Mouse (Mus musculus) stomach, postnatal 0 days (tissue): ENCODE measurements at regions not wholly inside any gene's neighbourhood (a gene's known extent, or its start where the extent isn't known, plus 50 kb on each side); places are given as distances from the start of the nearest gene placed in this dataset.
A peak's percentile ranks its signal among the peaks of the same experiment; 100 is the strongest.

Experiments
- ATAC-seq: fragments of 200-750 bp; cut with Nextera tagmentation; 2 replicates; pipeline ENCODE4 v1.8.0; 2017; ENCODE audit not compliant: low FRiP score, low TSS enrichment
- DNase-seq: peaks from one replicate; pipeline ENCODE4 v3.0.0-alpha.2; 2016; ENCODE audit warnings: low spot score
- H3K27ac ChIP-seq: fragments of 300-500 bp; sonication (generic); replicated peaks from 2 replicates; pipeline ENCODE4 v1.5.1; 2014; ENCODE audit warnings: mild to moderate bottlenecking, control low read depth
- H3K27me3 ChIP-seq: fragments of 300-500 bp; sonication (generic); 2 replicates; pipeline ENCODE4 v1.6.1; 2014; ENCODE audit warnings: low read length; ENCODE audit not compliant: control insufficient read depth, insufficient read depth
- H3K36me3 ChIP-seq: fragments of 300-500 bp; sonication (generic); 2 replicates; pipeline ENCODE4 v1.6.1; 2014; ENCODE audit warnings: low read length, mixed read lengths; ENCODE audit not compliant: control insufficient read depth, insufficient read depth
- H3K4me1 ChIP-seq: fragments of 300-500 bp; sonication (generic); replicated peaks from 2 replicates; pipeline ENCODE4 v1.6.1; 2014; ENCODE audit warnings: antibody characterized with exemption; ENCODE audit not compliant: control insufficient read depth, insufficient read depth
- H3K4me2 ChIP-seq: fragments of 300-500 bp; sonication (generic); replicated peaks from 2 replicates; pipeline ENCODE4 v1.6.1; 2014; ENCODE audit warnings: low read depth, mild to moderate bottlenecking, control low read depth, moderate library complexity
- H3K4me3 ChIP-seq: fragments of 300-500 bp; sonication (generic); 2 replicates; pipeline ENCODE4 v1.5.1; 2014; ENCODE audit warnings: low read depth, low read length, control low read depth
- H3K9ac ChIP-seq: fragments of 300-500 bp; sonication (generic); 2 replicates; pipeline ENCODE4 v1.6.1; 2014; ENCODE audit warnings: mild to moderate bottlenecking, low read length, control low read depth, mixed read lengths
- H3K9me3 ChIP-seq: fragments of 300-500 bp; sonication (generic); 2 replicates; pipeline ENCODE4 v1.6.1; 2016; ENCODE audit warnings: low read length; ENCODE audit not compliant: control insufficient read depth
- CTCF ChIP-seq: IDR thresholded peaks from 2 replicates; pipeline ENCODE4 v1.5.1; 2016; ENCODE audit warnings: antibody characterized with exemption, low read depth, mild to moderate bottlenecking, moderate library complexity
- EP300 ChIP-seq: optimal IDR thresholded peaks from 2 replicates; pipeline ENCODE3; 2016; ENCODE audit warnings: antibody characterized with exemption
- WGBS: fragments of 180-500 bp; shearing (Covaris S2); extraction: QIAGEN DNeasy Blood & Tissue Kit; methylation state at CpG from one replicate; pipeline ENCODE4 v1.1.7; 2014; 5-methylcytosine and 5-hydroxymethylcytosine counted together

GRCm38 (mm10) chr14:79929451-79929850, 54.4 kb upstream of the Olfm4 start:
- DNase-seq (no peak), ATAC-seq (no peak)
- no peak overlapping the region for H3K9ac ChIP-seq
- no peaks in the 10 kb centered on the region for H3K4me1 ChIP-seq
- no peaks in the 10 kb centered on the region for H3K9me3 ChIP-seq
- no peaks in the 10 kb centered on the region for H3K36me3 ChIP-seq
- H3K27me3 ChIP-seq: no peaks in the 10 kb centered on the region
- no peak overlapping the region for H3K4me2 ChIP-seq
- WGBS: 79% methylated on average over 3 of the region's 3 CpGs
- no peak overlapping the region for H3K4me3 ChIP-seq
- TF ChIP-seq CTCF: no peak
- TF ChIP-seq EP300: no peak
- no peak overlapping the region for H3K27ac ChIP-seq

DNA sequence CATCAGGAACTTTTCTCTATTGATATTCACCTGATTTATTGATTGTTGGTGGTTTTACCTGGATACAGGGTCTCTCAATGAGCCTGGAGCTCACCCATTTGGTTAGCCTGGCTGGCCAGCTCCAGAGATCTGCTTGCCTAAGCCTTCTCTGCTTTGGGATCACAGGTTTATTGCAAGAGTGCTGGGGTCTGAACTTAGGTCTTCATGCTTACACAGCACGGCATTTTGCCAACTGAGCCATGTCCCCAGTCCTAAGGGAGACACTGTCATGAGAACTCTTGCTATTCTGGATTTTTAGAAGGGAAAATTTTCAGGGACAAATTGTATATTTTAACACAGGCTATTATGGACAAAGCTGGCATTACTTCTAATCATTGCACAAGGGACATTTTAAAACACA, 56.7 kb upstream of the Olfm4 start:
- DNase-seq (no peak), ATAC-seq (no peak)
- H3K27ac ChIP-seq: no peak overlapping the region
- WGBS: 70% methylated on average over 1 of the region's 1 CpGs
- TF ChIP-seq EP300: no peak
- TF ChIP-seq CTCF: no peak
- no peak overlapping the region for H3K4me3 ChIP-seq
- H3K4me1 ChIP-seq: no peaks in the 10 kb centered on the region
- no peaks in the 10 kb centered on the region for H3K36me3 ChIP-seq
- H3K9ac ChIP-seq: no peak overlapping the region
- no peaks in the 10 kb centered on the region for H3K9me3 ChIP-seq
- H3K27me3 ChIP-seq: no peaks in the 10 kb centered on the region
- no peak overlapping the region for H3K4me2 ChIP-seq

GRCm38 (mm10) chr14:79916960-79917848, 66.7 kb upstream of the Olfm4 start:
- Histone ChIP-seq H3K9ac (no peak overlapping the region), H3K27me3 (no peaks in the 10 kb centered on the region), H3K4me3 (no peak overlapping the region), H3K4me2 (no peak overlapping the region), H3K9me3 (no peaks in the 10 kb centered on the region), H3K36me3 (no peaks in the 10 kb centered on the region), H3K4me1 (no peaks in the 10 kb centered on the region), H3K27ac (no peak overlapping the region)
- ATAC-seq: 0 out of 2 replicates have a peak, but pooled peaks have one; percentile 29
- 59% methylated on average over 9 of the region's 9 CpGs for whole genome bisulfite sequencing
- TF ChIP-seq CTCF: no peak
- no peak for TF ChIP-seq EP300
- no peak for DNase-seq

DNA sequence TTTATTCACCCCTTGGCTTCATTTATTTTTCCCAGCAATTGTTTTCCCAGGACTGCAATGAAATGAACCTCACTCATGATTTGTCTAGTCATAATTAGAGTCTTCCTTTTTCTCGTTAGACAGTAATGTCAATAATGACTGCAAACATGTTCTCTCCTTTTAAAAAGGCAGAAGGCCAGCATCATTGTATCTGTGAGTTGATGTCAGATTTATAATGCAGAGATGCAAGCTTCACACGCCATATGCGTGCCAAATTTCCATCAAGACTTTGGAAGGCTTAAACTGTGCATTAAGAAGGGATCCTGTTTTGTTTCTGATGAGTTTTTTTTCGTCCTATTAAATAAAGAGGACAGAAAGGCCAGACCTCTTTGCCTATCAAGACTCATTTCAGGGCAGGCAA, 68.9 kb upstream of the Olfm4 start:
- TF ChIP-seq CTCF: no peak
- no peak for TF ChIP-seq EP300
- WGBS: 69% methylated on average over 4 of the region's 4 CpGs
- no peak for ATAC-seq

GRCm38 (mm10) chr14:79913315-79913714, 70.6 kb upstream of the Olfm4 start:
- H3K4me1 ChIP-seq: no peaks in the 10 kb centered on the region

More for the DNA sequence above, 68.9 kb upstream of the Olfm4 start:
- Histone ChIP-seq H3K9ac (no peak overlapping the region), H3K4me1 (no peaks in the 10 kb centered on the region), H3K9me3 (no peaks in the 10 kb centered on the region), H3K36me3 (no peaks in the 10 kb centered on the region), H3K27ac (no peak overlapping the region), H3K4me2 (no peak overlapping the region), H3K4me3 (no peak overlapping the region), H3K27me3 (no peaks in the 10 kb centered on the region)
- no peak for DNase-seq

DNA sequence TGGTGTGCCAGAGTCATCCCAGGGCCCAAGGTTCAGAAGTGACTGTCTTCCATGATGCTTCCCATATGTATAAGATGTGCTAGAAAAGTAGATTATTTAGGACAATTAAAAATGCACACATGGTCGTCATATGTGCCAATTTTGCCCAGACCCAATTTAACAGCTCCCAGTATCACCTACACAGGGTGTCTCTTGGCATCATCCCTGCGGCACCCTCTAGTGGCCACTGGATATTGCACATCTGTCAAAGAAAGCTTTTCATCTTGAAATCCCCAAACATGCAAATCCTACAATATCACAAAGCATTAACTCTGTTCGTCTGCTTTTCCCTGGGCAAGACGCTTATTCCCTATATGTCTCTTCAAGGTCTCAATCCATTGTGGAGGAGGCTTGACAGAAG, 71.3 kb upstream of the Olfm4 start:
- WGBS: 35% methylated on average over 4 of the region's 4 CpGs
- Histone ChIP-seq H3K27me3 (no peaks in the 10 kb centered on the region), H3K4me1 (no peaks in the 10 kb centered on the region), H3K9ac (no peak overlapping the region), H3K4me3 (no peak overlapping the region), H3K4me2 (no peak overlapping the region), H3K9me3 (no peaks in the 10 kb centered on the region), H3K36me3 (no peaks in the 10 kb centered on the region), H3K27ac (no peak overlapping the region)
- TF ChIP-seq EP300: no peak
- TF ChIP-seq CTCF: peak; percentile 77
- DNase-seq: peak; percentile 48
- ATAC-seq: no peak

More at GRCm38 (mm10) chr14:79913315-79913714, 70.6 kb upstream of the Olfm4 start:
- Histone ChIP-seq H3K9me3 (no peaks in the 10 kb centered on the region), H3K27me3 (no peaks in the 10 kb centered on the region), H3K4me2 (no peak overlapping the region), H3K4me3 (no peak overlapping the region), H3K9ac (no peak overlapping the region), H3K27ac (no peak overlapping the region), H3K36me3 (no peaks in the 10 kb centered on the region)
- TF ChIP-seq EP300 (no peak), CTCF (no peak)
- ATAC-seq: no peak
- DNase-seq: no peak
